Mouse (Mus musculus) liver, adult 2 months (tissue): ENCODE measurements around the gene Icam5.

Experiments used
- CTCF ChIP-seq: fragments of 200-500 bp; IDR thresholded peaks from 2 replicates; pipeline ENCODE4 v1.5.1; 2011; ENCODE audit warnings: low read depth, low read length, control low read depth
- POLR2A ChIP-seq: fragments of 200-500 bp; IDR thresholded peaks from 2 replicates; pipeline ENCODE4 v1.6.1; 2011; ENCODE audit warnings: low read length, control low read depth; ENCODE audit not compliant: insufficient read depth; ENCODE audit errors: extremely low read depth

DNA sequence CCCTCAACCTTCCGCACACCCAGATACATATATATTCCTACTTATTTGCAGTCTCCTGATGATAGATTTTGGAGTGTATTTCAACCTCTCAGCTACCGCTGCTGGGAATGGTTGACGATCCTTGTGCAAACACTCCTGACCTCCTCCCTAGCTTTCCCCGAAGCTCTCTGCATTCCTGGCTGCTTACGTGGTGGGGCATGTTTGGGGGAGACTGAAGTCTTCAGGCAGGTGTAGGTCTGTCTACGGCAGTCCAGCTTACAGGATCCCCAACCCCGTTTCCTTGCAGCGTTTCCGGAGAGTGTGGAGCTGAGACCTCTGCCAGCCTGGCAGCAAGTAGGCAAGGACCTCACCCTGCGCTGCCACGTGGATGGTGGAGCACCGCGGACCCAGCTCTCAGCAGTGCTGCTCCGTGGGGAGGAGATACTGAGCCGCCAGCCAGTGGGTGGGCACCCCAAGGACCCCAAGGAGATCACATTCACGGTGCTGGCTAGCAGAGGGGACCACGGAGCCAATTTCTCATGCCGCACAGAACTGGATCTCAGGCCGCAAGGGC, 6.5 kb upstream of the Icam5 start:
- TF ChIP-seq POLR2A (no peak), CTCF (no peak)
